Mouse (Mus musculus) activated CD4-positive, CD25-positive, alpha-beta regulatory T cell, adult 4 months (primary cell): ENCODE data around the gene Eif4e2. TPM values are rescaled to one million over a fixed set of nuclear protein-coding genes. Genes with fewer than 3 reads are reported as not detected.

Source experiments
- ATAC-seq: one replicate; pipeline ENCODE4 v1.8.0; 2017
- polyA plus RNA-seq, 2 experiments: library from polyadenylated mRNA; unstranded; fragments of 100-300 nt; shearing (Covaris generic); gene quantifications; one replicate each; pipeline ENCODE4 v1.2.1; 2017

The Eif4e2 gene
- polyA plus RNA-seq, result 100 to 1,000 TPM; 128 to 155 TPM

- ATAC-seq, result peak; percentile 83
Measured at GRCm38 (mm10) chr1:87213735-87214704, at the start of gene Eif4e2. Gene Eif4e2 (plus strand): TSS chr1:87213914.

DNA sequence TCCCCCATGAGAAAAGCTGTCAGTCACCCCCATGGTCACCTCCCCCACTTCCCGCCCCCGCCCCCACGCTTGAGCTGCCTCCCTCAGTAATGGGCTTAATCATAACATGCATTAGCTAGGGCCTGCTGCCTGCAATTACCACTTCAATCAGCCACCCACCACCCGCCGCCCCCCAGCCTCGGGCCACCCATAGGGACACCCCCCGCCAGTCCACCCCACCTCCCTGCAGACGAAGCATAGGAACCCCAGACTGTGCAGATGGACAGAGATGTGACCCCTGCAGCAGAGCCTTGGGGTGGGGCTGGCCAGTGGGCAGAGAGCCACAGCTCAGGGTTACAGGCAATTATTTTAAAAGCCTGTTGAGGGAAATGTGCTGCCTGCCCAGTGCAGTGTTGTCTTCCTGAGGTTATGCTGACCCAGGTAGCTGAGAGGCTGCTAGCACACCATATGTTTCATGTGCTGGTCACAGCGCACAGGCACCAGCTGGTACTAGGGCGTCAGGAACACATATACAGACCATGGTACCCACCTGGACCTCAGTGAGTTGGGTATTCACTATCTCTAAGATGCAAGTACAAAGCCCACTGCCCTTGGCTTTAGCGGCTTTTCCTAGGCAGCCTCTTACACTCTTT lies 49.4 kb upstream of the Eif4e2 start:
- no peak for ATAC-seq

DNA sequence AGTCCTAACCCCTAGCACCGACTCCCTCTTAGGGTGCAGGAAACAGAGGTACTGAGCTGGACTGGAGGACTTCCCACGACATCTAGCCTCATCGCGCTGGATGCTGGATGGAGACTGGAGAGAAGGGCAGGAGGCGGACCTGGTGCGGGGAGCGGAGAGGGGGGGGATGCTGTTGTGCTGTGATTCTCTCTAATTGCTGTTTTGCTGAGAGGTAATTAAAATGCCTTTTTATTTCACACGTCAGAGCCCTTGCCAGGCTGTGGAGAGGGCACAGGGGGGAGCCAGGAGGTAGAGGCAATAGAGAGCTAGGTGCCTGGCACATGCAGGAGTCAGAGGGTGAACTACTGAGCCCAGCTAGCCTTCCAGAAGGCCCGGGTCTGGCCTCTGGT lies 48.9 kb upstream of the Eif4e2 start:
- no peak for ATAC-seq

GRCm38 (mm10) chr1:87170458-87170857 lies 43.3 kb upstream of the Eif4e2 start:
- ATAC-seq, result no peak

- no peak for ATAC-seq
Measured at GRCm38 (mm10) chr1:87171312-87171711, 42.4 kb upstream of the Eif4e2 start.

GRCm38 (mm10) chr1:87172316-87172715 lies 41.4 kb upstream of the Eif4e2 start:
- no peak for ATAC-seq

- ATAC-seq, result no peak
Measured at GRCm38 (mm10) chr1:87174006-87174955, 39.4 kb upstream of the Eif4e2 start.

DNA sequence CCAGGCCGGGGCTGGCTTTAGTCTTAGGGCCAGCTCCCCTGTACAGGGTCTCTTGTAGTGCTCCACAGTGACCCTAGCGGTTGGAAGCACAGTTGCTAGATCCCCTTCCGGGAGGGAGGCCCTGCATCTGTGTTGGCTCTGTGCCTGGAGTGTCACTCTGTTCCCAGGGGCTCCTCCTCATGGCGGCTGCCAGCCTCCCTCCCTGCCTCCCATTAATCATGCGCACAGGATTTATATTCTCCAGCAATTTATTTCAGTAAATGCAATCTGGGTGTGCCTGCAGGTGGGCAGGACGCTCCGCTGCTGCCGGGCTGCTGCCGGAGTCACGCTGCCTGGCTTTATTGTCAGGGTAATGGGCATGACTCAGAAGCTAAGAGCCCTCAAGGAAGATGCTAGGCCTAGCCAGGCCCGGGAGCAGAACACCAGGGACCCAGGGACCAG lies 37.8 kb upstream of the Eif4e2 start:
- no peak for ATAC-seq

DNA sequence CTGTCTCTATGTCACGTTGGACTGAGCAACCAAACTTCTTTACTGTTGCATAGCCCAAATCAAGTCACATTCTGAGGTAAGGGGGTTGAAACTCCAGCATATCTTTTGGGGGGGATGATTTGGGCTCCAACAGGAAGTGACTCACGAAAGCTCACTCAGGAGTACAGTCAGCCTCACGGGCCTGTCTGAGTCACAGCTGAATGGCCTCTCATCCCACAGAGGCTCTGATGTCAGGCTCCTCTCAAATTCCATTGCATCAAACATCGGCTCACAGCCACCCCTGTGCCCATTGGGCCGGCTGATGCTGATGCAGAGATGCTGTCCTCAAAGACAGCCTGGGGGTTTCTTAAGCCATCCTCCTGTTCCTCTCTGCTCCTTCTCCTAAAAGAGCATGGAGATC lies 32.8 kb upstream of the Eif4e2 start:
- ATAC-seq, result peak; percentile 69

GRCm38 (mm10) chr1:87183013-87183412 lies 30.7 kb upstream of the Eif4e2 start, which contains the start of gene Prss56:
Gene Prss56 (plus strand): TSS chr1:87183313.
- no peak for ATAC-seq

DNA sequence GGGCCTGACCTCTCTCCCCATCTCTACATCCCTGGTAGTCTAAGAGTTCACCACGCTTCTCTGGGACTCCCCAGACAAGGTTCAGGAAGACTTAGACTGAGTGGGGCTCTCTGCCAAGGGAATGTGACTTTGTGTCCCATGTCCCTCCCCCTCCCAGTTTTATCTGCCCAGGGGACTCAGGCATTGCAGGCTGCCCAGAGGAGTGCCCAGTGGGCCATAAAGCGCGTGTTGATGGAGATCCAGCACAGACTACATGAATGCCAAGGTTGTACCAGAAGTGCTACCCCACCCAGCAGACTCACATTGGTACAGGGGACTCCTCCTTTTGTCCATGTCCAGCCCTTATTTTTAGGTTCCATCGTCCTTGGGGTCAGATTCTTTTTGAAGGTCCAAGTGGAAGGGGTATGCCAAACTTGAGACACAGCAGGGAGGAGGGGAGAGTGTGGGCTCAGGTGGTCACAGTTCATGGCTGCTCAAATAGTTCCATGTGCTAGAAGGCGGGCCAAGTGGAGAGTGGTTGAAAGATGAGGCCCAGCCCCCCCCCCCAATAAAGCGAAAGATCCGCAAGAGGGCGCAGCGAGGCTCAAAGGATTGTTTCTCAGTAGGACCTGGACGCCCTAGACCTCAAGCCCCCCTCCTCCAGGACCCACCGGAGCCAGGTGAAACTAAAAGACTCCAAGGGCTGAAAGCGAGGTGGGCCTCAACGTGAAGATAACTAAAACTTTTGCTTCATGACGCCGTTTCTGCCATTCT lies 29.5 kb upstream of the Eif4e2 start:
- no peak for ATAC-seq

GRCm38 (mm10) chr1:87184751-87185139 lies 29.0 kb upstream of the Eif4e2 start:
- ATAC-seq, result peak; percentile 36

DNA sequence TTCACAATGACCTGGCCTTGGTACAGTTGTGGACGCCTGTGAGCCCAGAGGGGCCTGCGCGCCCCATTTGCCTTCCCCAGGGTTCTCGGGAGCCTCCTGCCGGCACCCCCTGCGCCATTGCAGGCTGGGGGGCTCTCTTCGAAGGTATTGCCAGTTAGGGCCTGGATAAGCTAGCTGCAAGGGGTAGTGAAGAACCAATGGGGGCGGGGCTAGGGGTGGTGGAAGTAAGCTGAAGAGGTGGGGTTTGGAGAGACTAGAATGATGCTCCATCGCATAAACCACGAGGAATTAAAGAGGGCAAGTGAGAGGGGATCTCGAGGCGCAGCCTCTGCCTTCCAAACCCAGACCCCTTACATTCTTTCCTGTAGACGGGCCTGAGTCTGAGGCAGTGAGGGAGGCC lies 28.2 kb upstream of the Eif4e2 start:
- ATAC-seq, result no peak

- peak; percentile 26 for ATAC-seq
Measured at GRCm38 (mm10) chr1:87186261-87187036, 27.3 kb upstream of the Eif4e2 start.

DNA sequence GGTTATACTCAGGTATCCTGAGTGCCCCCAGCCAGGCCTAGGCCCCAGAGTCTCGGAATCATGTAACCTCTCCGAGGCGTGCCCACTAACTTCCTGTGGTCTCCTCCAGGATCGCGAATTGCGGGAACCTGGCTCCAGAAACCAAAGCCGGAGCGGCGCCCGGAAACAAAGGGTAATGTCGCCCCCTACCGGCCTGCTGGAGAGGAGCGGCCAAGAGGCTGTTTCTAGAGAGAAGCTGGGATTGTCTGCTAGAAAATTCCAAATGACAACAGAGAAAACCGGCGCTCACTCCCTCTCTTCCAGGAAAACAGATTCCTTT lies 26.7 kb upstream of the Eif4e2 start:
- peak; percentile 41 for ATAC-seq

DNA sequence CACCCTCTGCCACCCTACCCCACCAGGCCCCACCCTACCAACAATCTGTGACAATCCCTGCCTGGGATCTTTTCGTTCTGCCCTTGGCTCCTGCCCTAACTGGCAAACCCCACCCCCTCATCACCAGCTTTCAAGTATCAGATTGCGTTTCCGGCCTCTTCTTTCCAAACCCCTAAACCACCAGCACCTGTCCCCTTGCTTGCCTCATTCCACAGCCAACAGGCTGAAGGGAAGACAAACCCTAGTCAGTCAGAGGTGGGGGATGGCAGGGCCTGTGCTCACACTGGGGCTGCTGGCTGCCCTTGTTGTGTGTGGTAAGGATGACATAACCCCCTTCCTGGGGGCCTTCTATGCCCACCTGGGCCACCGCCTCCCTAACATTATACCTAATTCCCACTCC lies 23.3 kb upstream of the Eif4e2 start, which contains the start of gene Chrnd:
Chrnd (plus strand) TSS at position 179 of the 400 bp plus-strand sequence.
- ATAC-seq, result no peak

DNA sequence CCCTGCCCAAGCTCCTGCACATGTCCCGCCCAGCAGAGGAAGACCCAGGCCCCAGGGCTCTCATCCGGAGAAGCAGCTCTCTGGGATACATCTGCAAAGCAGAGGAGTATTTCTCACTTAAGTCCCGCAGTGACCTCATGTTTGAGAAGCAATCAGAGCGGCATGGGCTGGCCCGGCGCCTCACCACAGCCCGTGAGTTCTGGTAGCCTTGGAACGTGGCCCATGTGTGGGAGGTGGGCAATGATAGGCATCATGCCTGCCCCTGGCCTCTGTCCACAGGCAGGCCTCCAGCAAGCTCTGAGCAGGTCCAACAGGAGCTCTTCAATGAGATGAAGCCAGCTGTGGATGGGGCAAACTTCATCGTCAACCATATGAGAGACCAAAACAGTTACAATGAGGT lies 16.4 kb upstream of the Eif4e2 start:
- ATAC-seq, result no peak

GRCm38 (mm10) chr1:87198119-87199065 lies 15.3 kb upstream of the Eif4e2 start:
- no peak for ATAC-seq

- ATAC-seq, result no peak
Measured at GRCm38 (mm10) chr1:87200811-87201210, 12.9 kb upstream of the Eif4e2 start.

DNA sequence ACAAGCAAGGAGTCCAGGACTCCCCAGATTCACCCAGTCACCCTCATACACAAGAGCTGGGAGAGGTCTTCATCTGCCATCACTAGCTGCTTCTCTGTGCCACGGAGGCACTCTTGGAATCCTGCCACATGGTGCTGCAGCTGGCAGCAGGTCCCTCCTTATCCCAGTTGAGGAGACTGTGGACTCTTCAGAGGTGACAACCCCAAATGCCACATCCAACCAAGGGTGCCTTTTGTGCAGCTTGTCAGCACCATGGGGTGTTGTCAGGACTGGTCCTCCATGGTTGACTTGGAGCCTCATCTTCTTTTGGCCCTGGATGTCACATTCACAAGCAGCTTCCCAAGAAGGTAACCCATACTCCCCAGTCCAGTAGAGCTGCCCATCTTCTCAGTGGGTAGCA lies 11.9 kb upstream of the Eif4e2 start:
- no peak for ATAC-seq
